Mouse (Mus musculus) adrenal gland, postnatal 25 days (tissue): ENCODE measurements around the gene Ptpre. TPM values are rescaled to one million over a fixed set of nuclear protein-coding genes. Genes with fewer than 3 reads are reported as not detected.
"Not testable (repeated sequence)": the region's sequence is repeated elsewhere in the genome, so short reads cannot be mapped to it uniquely, and the experiment has no call there.

Experiments used
- DNase-seq: peaks from one replicate; pipeline ENCODE4 v3.0.0; 2021; ENCODE audit warnings: mixed read lengths
- total RNA-seq: library from RNA; stranded (reverse); gene quantifications from 2 replicates; pipeline ENCODE4 v1.2.3, GENCODE M21; 2021

Ptpre gene
- total RNA-seq, 1 experiment from 2014 or later = 6.5 TPM

DNA sequence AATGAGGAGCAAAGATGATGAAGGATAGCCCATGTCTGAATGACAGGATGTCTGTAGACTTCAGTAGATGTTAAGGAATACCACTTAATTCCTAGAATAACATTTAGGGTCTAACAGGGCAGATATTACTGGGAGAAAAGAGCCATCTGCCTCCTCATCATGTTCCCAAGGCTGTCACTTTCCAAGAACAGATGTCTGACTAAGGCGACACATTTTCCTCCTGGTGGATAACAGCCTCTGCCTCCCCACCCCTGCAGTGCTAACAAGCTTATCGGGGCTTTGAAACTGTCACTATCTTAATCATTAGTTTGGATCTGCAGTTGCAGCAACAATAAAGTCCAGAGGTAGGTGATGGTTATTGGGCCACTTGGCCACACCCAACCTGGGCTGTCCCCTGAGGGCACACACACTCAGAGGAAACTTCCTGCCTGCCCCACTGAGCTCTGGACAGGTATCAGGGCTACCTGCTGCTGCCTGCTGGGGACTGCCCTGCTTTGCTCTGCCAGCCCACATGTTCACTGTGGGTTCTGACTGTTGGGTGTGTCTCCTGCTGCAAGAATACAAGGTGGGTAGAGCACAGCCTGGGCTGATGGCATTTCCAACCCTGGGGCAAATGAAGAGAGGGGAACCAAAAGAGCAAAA, 2.6 kb upstream of the Ptpre start:
- DNase-seq = no peak

DNA sequence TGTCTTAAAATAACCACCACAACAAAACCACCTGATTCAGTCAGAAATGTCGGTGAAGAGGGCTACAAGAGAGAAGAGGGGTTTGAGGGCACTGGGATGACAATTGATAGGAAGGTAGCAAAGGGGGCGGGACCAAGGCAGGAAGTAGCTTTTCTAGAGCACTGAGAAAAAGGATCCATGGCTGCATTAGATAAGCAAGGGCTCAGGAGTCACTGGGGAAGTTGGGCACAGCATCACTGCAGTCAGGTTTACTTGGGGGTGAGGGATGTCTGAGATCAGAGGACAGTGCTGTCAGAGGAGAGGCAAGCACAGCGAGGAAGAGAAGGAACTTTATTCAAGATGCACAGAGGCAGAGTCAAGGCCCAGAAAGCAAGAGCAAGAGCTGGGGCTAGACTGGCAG, 1.4 kb upstream of the Ptpre start:
- DNase-seq = no peak

DNA sequence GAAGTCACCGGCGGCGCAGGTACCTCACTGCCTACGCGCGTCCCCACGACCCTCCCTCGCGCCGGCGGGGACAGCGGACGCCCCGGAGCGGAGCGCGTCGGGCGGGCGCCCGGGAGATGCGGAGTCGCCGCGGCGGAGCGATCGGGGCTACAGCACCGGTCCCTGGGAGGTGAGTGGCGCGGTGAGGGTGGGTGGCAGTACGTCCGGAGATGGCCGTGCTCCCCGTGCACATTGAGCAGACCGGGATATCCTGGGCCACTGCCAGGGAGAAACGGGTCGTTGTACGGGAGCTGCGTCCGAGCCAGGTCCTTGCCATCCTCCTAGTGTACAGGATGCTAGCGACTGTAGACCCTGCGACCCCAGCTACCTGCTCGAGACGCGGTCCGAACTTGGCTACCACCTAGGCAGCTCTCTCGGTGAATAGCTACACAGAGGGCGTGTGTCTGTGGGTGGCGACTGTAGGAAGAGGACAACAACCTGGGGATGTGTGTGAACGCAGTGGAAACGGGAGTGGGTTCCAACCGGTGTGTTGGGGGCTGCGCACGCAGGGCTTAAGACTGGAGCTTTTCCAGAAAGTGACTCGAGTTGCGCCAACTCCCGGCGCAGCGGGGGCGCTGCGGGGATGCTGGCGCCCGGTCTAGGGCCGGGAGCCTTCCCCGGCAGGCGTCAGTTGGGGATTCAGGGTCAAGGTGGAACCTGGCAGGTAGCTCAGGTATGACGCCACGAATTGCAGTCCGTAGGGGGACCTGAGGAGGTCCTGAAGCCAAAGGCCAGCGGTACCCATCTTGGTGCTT, 864 bp downstream of the Ptpre start:
- peak; percentile 41 for DNase-seq

DNA sequence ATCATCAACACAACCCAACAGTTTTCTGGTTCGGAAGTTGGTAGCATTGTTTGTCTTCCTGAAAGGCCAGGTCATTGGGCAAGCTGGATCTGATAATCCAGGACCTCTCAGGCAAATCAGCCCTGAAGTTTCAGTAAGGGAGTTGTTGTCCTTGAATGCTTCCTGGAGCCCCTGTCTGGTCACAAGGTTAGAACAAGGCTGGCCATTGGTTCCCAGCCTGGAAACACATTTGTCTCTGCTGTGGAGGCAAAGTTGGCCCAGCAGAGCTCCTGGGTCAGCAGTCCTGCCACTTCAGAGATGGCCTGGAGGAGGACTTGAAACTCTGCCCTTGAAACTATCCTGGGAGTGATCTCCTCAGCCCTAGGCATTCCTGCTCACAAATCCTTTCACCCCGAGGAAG, 2.1 kb downstream of the Ptpre start:
- no peak for DNase-seq

DNA sequence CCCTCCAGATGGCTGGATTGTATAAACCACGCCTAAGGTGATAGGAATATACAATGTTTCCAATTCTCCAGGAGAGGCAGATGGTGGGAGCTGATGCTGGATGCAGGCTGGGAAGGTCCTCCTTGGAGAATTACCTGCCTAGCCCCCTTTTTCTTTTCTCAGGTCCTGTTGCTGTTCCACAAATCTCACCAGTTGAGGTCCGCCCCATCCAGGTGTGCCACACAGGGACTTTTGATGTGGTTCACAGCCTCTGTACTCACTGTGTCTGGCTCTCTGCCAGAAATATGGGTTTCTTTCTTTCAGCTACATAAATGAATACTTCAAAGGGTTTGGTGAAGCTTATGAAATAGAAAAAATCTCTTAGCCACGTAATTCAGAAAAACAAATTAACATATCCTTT, 5.0 kb downstream of the Ptpre start:
- DNase-seq = no peak

DNA sequence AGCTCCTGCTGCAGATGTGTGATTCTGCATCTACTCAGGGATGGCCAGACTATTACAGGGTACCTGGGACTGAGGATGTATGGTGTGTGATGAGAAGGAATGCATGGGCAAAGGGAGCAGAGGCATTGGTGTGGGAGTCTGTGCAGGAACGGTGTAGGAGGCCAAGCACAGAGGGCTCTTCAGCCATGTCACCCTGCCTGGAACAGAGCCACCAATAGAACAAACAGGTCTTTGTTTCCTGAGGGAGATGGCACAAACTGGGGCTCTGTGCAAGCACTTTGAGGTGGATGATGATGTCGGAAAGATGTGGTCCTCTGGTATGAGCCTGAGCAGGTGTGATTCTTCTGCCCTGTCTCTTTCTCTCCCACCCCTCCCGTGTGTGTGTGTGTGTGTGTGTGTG, 5.8 kb downstream of the Ptpre start:
- no peak for DNase-seq

DNA sequence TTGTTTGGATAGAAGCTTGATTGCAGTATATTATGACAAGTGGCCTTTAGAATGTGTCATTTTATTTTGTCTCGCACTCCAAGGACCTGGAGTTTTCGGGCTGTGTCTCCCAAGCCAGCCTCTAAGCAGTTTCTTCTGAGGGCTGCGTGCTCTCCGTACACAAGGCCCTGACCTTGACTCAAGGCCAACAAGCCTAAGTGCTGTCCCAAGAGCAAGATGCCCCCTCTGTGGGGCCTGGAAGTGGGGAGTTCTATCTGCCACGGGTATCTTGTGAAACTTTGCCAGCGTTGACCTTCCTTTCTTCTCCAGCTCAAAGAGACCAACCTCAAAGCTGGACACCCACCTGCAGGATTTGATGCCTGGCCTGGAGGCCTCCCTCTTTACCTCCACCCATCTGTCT, 7.0 kb downstream of the Ptpre start:
- DNase-seq = peak; percentile 7

DNA sequence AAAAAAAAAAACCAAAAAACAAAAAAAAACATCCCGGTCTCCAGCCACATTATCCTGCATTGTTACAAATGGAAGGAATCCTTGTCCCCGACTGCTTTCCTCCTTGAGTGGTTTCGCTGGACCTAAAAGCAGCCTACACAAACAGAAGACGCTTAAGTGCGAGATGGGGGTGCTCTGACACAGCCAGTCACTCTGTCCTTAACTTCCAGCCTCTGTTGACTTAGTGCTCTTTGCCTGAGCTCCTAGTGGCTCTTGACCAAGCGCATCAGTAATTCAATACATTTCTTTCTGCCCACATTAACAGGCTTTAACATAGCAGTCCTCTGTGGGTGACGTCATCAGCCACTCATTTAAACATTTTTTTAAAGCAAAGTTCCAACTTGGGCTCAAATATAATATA, 8.7 kb downstream of the Ptpre start:
- DNase-seq = no peak

DNA sequence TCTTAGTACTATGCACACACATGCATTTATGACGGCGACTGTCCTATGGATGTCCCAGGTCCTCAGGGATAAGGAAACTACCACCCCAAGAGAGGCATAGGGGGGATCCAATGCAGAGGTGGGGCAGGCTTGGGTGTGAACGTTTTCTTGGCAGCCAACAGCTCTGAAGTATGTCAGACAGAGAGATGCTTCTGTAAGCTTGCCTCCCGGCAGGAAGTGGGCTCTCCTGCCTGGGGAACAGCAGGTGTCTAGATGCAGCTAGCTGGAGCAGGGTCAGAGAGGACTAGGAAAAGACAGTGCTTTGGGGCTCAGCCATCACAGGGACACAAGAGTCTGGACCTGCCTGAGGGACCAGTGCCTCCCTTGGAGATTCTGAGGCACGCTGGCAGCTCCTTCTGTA, 9.2 kb downstream of the Ptpre start:
- no peak for DNase-seq

DNA sequence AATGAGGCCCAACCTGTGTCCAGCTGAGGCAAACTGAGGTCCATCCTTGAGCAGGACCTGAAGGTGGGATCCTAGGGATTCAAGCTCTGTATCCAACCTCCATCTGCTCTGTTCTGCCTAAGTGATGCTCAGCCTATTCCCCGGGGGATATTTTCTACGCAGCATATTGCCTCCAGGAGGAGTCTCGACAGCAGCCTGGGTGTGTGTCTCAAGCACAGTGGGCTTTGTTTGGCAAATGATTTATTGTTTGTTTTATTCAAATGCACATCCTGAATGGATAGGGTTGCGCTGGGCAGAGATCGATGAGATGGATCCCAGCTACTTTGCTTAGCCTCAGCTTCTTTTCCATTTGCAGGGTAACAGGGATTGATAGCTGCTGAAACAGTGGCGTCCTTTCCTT, 11.2 kb downstream of the Ptpre start:
- no peak for DNase-seq

DNA sequence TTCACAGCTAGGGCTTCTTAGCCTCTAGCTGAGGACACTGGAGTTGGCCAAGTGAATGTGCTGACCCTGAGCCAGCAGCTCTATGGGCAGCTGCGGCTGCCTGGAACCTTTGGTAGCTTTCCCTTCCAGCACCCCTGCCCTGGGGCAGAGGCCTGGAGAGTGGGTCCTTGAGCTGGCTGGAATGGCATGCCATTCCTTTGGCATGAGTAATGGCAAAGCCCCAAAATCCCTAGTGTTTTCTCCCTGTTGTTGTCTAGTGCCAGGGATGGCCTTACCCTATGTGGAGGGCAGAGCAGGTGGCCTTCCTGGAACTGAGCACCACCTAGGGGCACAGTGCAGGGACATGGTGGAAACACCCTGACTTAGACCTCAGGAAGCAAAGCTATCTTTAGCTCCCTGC, 14.3 kb downstream of the Ptpre start:
- peak; percentile 52 for DNase-seq

DNA sequence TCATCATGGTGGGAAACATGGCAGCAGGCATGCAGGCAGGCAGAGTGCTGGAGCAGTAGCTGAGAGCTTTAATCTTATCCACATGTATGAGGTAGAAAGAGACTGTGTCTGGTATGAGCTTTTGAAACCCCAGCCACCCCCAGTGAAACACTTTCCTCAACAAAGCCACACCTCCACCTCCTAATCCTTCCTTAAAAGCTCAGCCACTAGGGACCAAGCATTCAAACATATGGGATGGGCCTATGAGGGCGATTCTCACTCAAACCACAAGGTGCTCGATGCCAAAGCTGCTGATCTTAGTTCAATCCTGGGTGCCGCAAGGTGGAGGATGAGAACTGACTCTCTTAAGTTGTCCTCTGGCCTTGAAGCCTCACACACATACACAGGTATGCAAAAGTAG, 16.3 kb downstream of the Ptpre start:
- no peak for DNase-seq

DNA sequence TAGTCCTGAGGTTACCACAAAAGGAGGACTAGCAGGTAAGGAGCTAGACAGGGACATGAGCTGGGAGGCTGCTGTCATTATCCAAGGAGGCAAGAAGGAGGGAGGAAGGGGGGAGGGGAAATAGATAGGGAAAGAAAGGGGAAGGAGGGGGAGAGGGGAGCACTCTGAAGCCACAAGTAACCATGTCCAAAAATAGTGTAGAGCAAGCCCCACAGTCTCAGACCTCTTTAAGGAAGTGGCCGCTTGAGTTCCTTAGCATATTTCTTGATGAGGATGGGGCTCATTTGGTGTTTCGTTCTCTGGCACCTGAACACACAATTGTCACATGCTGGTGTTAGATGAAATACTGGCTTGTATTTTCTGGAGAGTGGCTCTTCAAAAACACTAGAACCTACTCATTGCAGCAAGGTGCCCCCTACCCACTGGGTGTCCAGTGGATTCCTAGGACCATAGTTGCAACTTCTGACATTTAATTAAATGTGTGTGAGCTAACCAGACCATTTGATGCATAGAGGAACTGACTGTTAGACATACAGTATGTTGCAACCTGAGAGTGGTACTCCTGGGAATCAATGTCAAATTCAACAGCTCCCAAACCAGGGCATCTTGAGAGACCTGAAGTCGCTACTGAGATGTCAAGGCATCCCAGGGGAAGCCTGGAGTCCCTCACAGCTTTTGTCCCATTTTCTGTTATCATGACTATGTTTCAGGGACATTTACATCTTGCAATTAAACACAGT, 19.6 kb downstream of the Ptpre start:
- DNase-seq = no peak

DNA sequence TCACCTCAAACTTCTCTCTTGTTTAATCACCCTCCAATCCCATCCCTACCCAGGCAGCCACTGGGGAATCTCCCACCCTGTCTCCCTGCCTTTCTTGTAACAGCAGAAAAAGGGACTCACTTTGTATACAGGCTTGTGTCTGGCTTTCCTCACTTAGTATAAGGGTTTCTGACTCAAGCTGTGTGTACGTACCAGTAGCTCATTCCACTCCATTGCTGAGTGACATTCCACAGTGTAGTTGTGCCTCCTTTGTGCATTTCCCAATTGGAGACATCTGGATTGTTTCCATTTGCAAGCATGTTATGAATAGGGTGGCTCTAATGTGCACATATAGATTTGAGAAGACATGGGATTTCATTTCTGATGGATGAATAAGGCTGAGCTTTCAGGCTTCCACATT, 23.0 kb downstream of the Ptpre start:
- DNase-seq = no peak

DNA sequence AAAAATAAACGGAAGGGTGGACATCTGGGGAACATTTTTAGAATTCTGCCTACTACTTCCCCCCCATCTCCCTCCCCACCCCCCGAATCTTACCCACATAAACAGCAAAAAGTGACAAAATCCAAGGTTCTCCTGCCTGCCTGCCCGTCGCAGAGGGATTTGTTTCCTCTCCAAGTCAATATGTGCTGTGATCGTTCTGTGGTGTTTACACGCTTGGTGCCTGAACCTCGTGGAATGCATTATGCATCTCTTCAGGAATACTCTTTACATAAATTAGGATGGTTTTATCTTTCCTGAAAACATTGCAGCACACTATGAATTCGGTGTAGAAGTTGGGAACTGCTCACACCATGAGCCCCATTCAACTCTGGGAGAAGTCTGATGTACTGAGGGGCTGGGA, 26.7 kb downstream of the Ptpre start:
- no peak for DNase-seq

DNA sequence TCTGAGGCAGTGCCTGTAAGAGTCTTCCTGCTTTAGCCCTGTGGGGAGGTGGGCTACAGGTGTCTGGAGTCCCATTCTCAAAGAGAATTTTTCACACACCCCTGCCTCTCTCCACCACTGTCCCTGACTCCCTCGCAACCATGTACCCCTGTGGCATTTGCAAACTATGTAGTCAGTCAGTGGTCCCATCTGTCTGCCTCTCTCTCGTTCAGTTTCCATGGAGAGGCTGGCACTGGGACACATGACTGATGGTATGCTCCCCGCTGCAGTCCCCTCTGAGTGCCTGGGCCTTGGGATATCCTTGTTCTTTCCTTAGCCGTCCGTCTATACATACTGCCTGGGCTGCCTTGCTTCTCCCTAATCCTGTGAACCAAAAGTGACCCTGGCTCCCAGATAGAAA, 28.7 kb downstream of the Ptpre start:
- no peak for DNase-seq

DNA sequence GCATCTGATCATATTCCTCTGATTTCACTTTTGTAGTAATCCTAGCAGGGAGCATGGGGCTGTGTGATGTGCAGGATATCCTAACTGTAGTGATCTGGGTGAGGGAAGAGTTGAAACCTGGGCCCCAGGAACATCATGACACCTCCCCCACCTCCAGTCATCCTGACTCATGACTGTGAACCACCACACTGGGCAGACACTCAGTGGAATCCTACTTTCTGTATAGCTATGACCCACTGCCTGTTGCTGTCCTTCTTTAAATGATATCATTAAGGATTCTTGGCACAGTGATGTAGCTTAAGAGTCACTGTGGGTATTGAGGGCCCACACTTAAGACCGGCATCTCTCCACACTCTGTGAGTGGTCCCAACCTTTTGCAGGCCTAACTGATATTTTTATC, 30.3 kb downstream of the Ptpre start:
- DNase-seq = no peak

DNA sequence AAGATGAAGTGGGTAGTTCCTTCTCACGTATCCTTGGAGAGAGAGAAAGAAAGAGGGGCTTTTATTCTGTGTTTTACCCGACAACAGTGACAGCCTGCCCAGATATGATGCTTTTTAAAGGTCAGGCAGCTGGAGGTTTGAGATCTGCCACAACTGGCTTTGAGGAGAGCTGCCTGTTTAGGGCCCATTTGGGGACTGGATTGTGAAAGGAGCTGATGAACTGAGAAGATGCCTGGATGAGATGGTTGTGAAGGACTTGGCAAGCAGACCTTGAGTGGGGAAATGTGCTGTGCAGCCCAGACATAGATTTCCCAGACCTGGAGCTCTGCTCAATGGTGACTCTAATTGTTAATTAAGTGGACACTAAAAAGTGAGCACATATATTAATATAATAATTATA, 31.3 kb downstream of the Ptpre start:
- no peak for DNase-seq

DNA sequence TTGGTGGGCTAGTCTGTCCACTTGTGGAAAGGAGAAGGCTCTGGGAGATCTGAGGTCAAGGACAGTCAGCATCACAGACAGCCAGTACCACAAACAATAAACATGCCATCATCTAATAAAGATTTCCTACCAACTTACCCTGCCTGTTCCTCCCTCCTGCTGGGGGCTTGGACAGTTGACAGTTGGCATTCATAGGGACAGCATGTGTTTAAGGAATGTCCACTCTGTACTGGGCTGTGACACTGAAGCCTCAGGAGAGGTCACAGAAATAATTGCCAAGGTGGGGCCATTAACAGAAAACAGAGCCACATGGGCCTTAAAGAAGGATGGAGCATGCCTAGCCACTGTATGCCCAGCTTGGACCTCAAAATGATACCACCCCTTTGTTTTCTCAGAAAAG, 34.1 kb downstream of the Ptpre start:
- DNase-seq = no peak

DNA sequence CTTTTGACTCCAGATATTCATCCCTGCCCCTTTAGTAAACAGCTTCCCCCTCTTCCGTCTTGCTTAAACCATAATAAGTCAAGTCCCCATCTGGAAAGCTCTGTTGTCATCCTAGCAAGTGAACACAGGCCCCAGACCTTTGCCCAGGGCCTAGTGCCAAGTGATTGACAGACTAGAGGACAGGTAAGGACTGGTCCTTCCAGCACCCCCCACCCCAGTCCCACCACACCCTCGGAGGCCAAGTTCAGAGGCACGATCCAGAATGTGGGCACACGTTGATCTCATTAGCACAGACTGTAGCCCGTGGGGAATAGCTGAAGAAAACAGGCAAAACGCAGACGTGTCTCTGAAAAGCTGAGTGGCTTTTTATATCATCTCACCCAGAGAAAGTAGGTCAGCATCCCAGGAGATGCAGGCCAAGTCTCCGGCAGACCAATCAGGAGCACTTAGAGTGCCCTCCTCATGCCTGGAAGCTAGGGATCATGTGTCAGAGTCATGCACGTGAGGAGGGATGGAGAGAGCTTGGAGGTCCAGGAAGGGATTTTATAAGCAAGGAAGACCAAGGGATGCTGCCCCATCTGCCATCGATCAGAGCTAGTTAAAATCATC, 34.8 kb downstream of the Ptpre start:
- no peak for DNase-seq

DNA sequence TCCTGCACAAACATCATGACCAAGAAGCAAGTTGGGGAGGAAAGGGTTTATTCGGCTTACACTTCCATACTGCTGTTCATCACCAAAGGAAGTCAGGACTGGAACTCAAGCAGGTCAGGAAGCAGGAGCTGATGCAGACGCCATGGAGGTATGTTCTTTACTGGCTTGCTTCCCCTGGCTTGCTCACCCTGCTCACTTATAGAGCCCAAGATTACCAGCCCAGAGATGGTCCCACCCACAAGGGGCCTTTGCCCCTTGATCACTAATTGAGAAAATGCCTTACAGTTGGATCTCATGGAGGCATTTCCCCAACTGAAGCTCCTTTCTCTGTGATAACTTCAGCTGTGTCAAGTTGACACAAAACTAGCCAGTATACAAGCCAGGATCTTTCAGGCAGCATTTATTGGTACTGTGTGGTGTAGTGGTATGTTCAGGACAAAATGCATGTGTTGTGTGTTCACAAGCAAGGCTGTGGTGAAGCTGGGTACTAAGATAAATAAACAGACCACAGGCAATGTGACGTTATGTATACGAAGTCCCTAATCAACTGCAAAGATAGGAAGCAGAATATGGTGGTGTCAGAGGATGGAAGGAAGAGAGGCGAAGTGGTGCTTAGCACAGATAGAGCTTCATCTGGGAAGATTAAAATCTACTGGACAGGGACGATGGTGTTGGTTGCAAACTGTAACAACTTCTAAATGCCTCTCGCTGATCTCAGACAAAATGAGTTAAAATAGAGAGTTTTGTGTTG, 38.2 kb downstream of the Ptpre start:
- not testable (repeated sequence) for DNase-seq

DNA sequence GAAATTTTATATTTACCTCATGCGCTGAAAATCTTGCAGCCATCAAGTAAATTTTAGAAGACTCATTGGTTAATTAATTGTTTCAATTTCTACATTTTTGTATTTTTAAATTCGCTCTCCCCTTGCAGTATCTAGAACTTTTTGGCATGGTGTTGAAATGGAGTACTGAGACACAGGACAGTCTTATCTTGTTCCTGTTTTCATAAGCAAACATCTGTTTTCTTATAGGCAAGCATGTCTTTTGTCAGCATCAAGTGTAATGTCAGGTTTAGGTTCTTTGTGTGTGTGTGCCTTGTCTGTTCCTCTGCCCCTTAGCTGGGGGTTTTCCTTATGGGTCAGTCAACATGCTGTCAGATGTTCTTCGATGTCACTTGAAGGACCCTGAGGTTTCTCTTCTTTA, 39.0 kb downstream of the Ptpre start:
- no peak for DNase-seq
